Mouse (Mus musculus) brain, adult 2 months (tissue): Measurements from ENCODE around the gene Ncoa1.
"Not testable (repeated sequence)": the region's sequence is repeated elsewhere in the genome, so short reads cannot be mapped to it uniquely, and the experiment has no call there.

Experiments
- DNase-seq: peaks from one replicate; pipeline ENCODE4 v3.0.0; 2011; ENCODE audit warnings: low read depth, low spot score

The Ncoa1 gene

GRCm38 (mm10) chr12:4322227-4322626, 154.8 kb downstream of the Ncoa1 start:
- DNase-seq: no peak

GRCm38 (mm10) chr12:4313824-4314223, 163.2 kb downstream of the Ncoa1 start:
- DNase-seq: no peak

- DNase-seq: no peak
These were observed 170.2 kb downstream of the Ncoa1 start for GRCm38 (mm10) chr12:4306712-4307313.

- DNase-seq: no peak
These were observed 177.7 kb downstream of the Ncoa1 start for GRCm38 (mm10) chr12:4299300-4299699.

GRCm38 (mm10) chr12:4298626-4299025, 178.4 kb downstream of the Ncoa1 start:
- DNase-seq: no peak

GRCm38 (mm10) chr12:4295881-4296280, 181.1 kb downstream of the Ncoa1 start:
- DNase-seq: no peak

- no peak for DNase-seq
These were observed 181.7 kb downstream of the Ncoa1 start for GRCm38 (mm10) chr12:4295281-4295680.

GRCm38 (mm10) chr12:4293813-4294212, 183.2 kb downstream of the Ncoa1 start:
- peak; percentile 62 for DNase-seq

GRCm38 (mm10) chr12:4285186-4285585, 191.8 kb downstream of the Ncoa1 start:
- no peak for DNase-seq

GRCm38 (mm10) chr12:4279878-4280277, 197.1 kb downstream of the Ncoa1 start:
- no peak for DNase-seq

GRCm38 (mm10) chr12:4278978-4279755, 197.8 kb downstream of the Ncoa1 start:
- DNase-seq: no peak

- DNase-seq: peak; percentile 66
These were observed 205.9 kb downstream of the Ncoa1 start for GRCm38 (mm10) chr12:4271078-4271477.

- DNase-seq: no peak
These were observed 209.2 kb downstream of the Ncoa1 start for GRCm38 (mm10) chr12:4267765-4268164.

- peak; percentile 52 for DNase-seq
These were observed 224.0 kb downstream of the Ncoa1 start for GRCm38 (mm10) chr12:4252742-4253655.

GRCm38 (mm10) chr12:4249786-4250185, 227.2 kb downstream of the Ncoa1 start:
- peak; percentile 75 for DNase-seq

- DNase-seq: no peak
These were observed 231.2 kb downstream of the Ncoa1 start for GRCm38 (mm10) chr12:4245742-4246141.

GRCm38 (mm10) chr12:4243805-4244204, 233.2 kb downstream of the Ncoa1 start:
- DNase-seq: no peak

GRCm38 (mm10) chr12:4240281-4240680, 236.7 kb downstream of the Ncoa1 start:
- DNase-seq: not testable (repeated sequence)

- DNase-seq: no peak
These were observed 239.5 kb downstream of the Ncoa1 start for GRCm38 (mm10) chr12:4237481-4237880.

- DNase-seq: peak; percentile 99
These were observed 243.1 kb downstream of the Ncoa1 start, which contains the start of the genes Ptrhd1 and Cenpo for GRCm38 (mm10) chr12:4233572-4234508. Gene Ptrhd1 (plus strand): TSS chr12:4234027. Gene Cenpo (minus strand): TSS chr12:4234294.

GRCm38 (mm10) chr12:4232777-4233176, 244.2 kb downstream of the Ncoa1 start:
- no peak for DNase-seq
